Mouse (Mus musculus) fat pad, adult 2 months (tissue): ENCODE data around the gene Bet1l.

Experiments
- DNase-seq: peaks from one replicate; pipeline ENCODE4 v3.0.0-alpha.2; 2011; ENCODE audit warnings: low read depth, low spot score; ENCODE audit errors: extremely low read depth

Bet1l gene

DNA sequence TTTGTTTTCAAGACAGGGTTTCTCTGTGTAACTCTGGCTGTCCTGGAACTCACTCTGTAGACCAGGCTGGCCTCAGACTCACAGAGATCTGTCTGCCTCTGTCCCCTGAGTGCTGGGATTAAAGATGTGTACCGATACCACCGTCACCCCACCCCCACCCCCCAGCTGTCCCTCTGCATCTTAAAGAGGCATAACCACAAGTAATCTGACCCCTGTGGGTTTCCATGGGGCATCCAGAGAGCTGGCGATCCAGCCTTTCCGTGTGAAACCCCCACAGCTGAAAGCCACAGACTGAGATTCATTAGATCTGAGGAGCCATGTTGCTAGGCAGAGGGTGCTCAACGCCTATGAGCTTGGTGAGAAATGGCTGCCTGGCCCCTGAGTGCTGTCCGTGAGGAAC is 2.6 kb upstream of the Bet1l start:
- no peak for DNase-seq

DNA sequence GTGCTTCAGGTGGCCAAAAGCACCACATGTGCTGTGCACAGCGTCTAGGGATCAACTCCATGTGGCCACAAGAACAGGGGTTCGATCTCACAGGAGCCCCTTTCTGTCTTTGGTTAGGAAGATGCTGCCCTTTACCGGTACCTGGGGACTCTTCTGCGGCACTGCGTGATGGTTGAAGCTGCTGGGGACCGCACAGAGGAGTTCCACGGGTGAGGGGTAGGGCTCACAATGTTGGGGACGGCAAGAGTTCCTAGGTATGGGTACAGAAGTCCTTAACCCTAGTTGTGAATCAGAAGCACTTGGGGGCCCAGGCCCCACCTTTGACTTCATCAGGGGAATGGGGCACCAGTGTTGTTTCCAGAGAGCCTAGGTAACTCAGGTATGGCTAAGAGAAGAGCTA is 1.4 kb upstream of the Bet1l start:
- DNase-seq: no peak

- DNase-seq: no peak
Observed at GRCm38 (mm10) chr7:140856785-140857549, 410 bp downstream of the Bet1l start, which contains the start of gene Ric8a. TSS of gene Ric8a (plus strand) at chr7:140856957.

DNA sequence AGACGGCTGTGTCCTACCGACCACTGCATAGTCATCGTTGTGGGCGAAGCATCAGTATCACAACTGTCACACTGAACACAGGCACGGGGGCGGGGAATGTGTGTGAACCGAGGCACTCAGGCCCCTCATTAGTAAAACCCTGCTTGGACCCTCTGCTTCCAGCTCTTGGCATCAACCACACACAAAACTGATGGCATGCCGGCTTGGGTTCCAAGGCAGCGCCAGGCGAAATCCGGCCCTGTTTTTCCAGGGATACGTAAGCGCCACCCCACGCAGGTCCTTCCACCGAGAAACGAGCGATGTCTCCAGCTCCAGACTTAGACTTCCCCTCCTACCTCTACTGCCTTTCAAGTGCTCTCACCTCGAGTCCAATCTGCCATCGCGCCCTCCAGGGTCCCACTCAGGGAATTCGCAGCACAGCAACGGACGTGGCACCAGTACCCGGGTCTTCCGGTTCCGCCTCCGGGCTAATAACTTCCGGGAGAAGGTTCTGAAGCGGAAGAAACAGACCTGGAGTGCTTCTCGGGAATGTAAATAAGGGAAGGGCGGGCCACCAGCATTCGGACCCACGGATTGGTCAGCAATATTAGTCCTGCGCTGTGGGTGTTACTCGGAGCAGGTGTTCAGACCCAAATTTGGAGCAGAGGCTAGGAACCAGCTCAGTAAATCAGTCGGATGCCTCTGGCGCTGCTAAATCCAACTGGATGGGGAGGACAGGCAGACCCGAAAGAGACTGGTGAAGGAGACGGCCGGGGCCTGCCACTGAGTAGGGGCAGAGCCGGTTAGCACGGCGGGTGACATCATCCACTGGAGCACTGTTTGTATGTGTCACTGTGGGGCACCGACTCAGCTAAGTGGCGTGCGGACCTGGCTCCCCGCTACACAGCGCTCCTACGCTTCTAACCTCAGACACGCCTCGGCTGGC is 1.3 kb downstream of the Bet1l start, which contains the start of gene Gm45785:
TSS of gene Gm45785 (minus strand) at position 472 of the 925 bp plus-strand sequence.
- peak; percentile 88 for DNase-seq

DNA sequence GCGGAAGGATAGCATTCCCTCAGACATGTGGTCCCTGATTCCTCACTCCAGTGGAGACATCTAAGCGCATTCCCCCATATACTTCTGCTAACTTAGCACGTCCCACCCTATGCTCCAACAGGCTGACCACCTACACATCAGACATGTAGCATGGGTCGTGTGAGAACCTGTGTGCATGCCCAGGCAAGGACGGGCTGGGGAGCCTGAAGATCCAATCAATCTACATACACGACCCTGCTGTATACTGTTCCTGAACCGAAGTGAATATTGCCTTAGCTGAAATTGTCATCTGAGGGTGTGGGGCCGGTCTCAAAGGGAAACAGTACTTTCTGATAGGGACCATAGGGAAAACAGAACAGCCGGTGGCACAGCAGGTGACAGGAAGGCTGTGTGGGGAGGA is 2.2 kb downstream of the Bet1l start:
- DNase-seq: no peak

DNA sequence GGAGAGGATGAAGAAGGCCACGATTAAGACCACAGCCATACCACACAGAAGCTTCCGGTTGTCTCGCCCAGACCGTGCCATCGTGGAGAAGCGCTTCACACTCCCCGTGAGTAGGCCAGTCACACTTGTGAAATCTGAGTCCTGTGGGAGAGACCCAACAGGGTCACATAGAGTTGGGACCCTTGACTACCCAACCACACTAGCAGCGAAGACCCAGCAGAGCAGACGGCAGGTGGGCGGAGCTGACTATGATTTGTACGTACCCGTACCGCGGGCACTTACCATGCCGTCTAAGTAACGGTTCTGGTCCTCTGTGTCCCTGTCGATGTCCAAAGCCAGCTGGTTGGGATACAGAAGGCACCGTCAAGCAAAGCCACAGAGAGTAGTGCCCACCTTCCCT is 2.9 kb downstream of the Bet1l start:
- no peak for DNase-seq

GRCm38 (mm10) chr7:140853386-140853785 is 4.0 kb downstream of the Bet1l start:
- no peak for DNase-seq

GRCm38 (mm10) chr7:140851916-140852315 is 5.5 kb downstream of the Bet1l start:
- DNase-seq: no peak

DNA sequence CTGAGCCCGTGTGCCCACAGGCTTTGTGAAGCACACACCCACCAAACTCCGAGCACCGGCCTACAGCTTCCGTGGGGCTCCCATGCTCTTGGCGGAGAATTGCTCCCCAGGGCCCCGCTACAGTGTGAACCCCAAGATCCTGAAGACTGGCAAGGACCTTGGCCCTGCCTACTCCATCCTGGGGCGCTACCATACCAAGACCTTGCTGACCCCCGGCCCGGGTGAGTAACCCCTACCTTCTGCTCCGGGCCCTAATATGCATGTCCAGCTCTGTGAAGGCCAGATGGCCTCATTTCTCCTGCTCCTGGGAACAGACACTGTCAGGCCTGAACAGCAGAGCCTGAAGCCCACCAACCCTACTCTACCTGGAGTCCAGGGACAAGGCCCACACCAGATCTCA is 8.8 kb downstream of the Bet1l start:
- DNase-seq: no peak

DNA sequence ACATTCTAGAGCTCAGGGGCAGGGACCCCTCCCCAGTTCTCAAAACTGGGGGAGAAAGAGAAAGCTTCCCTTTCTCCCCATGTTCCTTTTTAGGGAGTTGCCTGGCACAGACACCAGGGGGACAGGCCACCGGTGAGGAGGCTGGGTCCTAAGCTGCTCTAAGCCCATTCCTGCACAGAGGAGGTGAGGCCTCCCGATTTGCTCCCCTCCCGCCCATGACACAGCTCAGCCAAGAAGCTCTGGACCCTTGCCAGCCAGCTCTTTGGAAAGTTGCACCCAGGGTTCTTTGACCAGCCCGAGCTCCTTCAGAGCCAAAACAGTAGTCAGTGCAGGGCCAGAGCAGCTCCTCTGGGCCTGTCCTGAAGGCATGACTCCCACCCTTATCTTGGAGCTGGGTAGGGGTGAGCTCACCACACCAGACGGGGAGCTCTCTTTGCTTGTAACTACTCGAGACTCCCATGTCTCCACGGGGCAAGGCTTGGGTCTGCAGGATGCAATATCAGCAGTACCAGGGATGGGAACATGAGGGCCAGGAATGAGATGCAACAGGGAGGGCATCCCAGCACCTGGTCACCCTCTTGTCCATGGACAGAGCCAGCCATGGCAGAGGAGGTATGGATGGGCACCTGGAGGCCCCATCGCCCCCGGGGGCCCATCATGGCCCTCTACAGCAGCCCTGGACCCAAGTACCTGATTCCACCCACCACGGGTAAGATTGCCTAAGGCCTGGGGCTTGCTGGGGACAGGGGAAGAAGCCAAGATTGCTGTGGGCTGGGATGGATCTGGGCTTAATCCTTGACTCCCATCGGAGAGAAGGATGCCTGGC is 9.4 kb downstream of the Bet1l start, which contains the start of gene Odf3:
TSS of gene Odf3 (plus strand) at position 51 of the 826 bp plus-strand sequence.
- no peak for DNase-seq

GRCm38 (mm10) chr7:140846676-140847075 is 10.7 kb downstream of the Bet1l start:
- DNase-seq: no peak

GRCm38 (mm10) chr7:140845683-140846082 is 11.7 kb downstream of the Bet1l start:
- DNase-seq: no peak

GRCm38 (mm10) chr7:140844905-140845665 is 12.3 kb downstream of the Bet1l start, which contains the start of gene Scgb1c1:
TSS of gene Scgb1c1 (plus strand) at chr7:140845547.
- no peak for DNase-seq

- DNase-seq: no peak
Observed at GRCm38 (mm10) chr7:140843806-140844205, 13.6 kb downstream of the Bet1l start.

DNA sequence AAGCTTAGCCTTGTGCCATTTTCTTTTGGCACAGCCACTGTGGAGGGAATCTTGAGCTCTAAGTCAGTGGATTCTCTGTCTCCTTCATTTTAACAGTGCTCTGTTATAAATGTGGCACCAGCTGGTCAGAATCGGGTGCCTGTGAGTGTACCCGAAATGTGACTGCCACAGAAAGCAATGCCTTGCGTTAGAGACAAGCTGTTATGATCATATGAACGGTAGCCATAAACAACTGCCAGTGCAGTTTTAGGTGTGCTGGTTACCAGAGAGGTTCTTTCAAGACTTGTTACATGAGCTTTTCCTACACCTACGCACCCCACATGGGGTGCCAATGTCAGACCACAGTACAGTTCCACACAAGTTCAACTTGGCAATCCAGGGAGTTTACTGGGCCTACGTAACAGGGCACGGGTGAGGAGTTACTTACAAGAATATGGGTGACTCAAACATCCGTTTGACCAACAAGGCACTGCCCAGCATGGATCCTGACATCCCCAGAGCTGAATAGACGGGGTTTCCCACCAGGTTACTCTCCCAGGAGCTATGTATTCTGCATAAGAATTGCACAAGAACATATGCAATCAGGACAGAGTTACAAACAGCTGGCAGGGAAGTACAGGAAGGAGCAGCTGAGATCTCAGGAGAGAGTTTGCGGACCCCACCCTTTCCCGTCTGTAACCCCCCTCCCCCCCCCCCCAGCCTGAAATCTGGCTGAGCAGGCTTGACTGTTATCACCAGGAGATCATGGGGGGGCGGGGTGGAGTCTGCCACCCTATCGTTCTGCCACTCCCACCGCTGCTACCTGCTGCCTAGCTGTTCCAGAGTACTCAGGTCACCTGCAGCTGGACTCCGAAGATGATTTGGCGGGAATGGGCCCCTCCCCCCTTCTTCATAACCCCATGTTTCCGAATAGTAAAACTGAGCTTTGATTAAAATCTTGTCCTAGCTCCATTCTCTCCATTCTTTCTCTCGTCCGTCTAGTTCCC is 16.3 kb downstream of the Bet1l start:
- peak; percentile 88 for DNase-seq

GRCm38 (mm10) chr7:140839556-140839955 is 17.8 kb downstream of the Bet1l start:
- DNase-seq: no peak

DNA sequence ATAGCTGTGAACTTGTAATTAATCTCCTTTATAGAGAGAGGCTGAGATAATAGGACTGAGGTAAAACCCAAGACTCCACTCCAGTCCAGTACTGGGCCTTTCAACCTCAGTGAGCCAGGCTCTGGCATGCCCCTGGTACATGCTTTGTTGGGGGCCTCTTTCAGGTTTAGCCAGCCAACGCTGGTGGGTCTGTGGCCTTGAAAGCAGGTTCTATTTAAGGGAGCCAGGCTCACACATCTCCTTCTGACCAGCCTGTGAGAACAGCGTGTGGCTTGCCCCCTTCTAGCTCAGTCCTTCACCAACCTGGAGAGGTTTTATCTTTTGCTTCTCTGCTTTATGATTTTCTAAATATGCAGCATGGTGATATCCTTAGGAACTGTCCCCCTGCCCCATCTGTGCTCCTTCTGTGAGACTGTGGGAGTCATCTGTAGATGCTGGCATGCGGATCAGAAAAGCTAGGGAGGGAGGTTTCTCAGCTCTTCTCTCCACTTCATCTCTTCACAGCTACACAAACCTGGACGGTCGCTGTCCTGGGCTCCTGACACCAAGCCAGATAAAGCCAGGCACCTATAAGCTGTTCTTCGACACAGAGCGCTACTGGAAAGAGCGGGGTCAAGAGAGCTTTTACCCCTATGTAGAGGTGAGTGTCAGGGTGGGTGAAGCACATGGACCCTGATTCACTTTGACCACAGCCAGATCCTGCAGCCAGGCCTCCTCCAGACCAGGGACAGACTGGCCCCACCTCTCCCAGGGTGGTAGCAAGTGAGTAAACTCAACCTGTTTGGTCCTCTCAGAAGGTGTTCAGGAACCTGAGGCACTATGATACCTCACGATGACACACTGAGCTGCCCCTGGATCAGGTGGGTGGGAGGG is 20.9 kb downstream of the Bet1l start:
- DNase-seq: no peak

DNA sequence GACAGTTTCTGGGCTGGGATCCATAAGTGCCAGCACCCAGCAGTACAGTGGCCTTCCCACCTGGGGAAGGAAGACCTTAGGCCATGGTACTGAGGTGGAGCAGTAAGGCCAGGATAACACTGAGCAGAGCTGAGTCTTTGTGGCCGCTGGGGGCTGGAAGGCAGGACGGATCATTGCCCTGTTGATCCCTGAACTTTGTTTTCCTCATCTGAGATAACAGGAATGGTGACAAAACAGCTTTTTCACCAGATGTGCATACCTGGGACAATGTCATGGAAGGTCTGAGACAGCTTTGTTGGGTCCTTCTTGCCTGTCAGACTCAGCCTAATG is 21.7 kb downstream of the Bet1l start:
- DNase-seq: no peak
